Mouse (Mus musculus) brain, embryonic 14.5 days (tissue): ENCODE data around the gene Csrp3.

Experiments
- CTCF ChIP-seq: fragments of 200-500 bp; IDR thresholded peaks from 2 replicates; pipeline ENCODE4 v1.5.1; 2012; ENCODE audit warnings: inconsistent platforms, mild to moderate bottlenecking, moderate library complexity, borderline replicate concordance; ENCODE audit not compliant: insufficient read depth, insufficient read length; ENCODE audit errors: extremely low read depth
- POLR2A ChIP-seq: fragments of 200-500 bp; IDR thresholded peaks from 2 replicates; pipeline ENCODE4 v1.6.1; 2012; ENCODE audit warnings: mild to moderate bottlenecking, inconsistent platforms, borderline replicate concordance; ENCODE audit not compliant: poor library complexity, insufficient read depth, insufficient read length, severe bottlenecking; ENCODE audit errors: extremely low read depth

DNA sequence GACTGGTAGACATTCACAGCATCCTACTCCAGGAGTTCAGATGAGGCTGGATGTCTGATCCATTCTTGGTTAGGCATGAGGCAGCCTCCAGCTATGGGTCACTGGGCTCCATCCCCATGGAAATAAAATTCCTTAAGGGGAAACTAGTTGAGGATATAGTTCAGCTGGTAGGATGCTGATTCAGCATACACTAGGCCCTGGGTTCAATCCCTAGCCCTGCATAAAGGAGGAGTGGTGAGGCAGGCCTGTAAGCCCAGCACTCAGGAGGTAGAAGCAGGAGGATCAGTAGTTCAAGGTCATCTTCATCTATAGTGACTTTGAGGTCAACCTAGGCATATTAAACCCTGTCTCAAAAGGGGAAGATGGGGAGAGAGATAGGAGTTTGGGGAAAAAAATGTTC is 16.4 kb upstream of the Csrp3 start:
- TF ChIP-seq CTCF (no peak), POLR2A (no peak)
